Mouse (Mus musculus) testis, adult 2 months (tissue): Measurements from ENCODE around the gene Rlbp1.

ENCODE experiments used
- CTCF ChIP-seq: fragments of 200-500 bp; IDR thresholded peaks from 2 replicates; pipeline ENCODE4 v1.5.1; 2012; ENCODE audit warnings: low read depth, mild to moderate bottlenecking, inconsistent platforms, low read length, moderate library complexity; ENCODE audit not compliant: control insufficient read depth, insufficient read depth, insufficient replicate concordance
- POLR2A ChIP-seq: fragments of 200-500 bp; IDR thresholded peaks from 2 replicates; pipeline ENCODE4 v1.6.1; 2012; ENCODE audit warnings: low read depth, mild to moderate bottlenecking, inconsistent platforms, low read length, moderate library complexity; ENCODE audit not compliant: control insufficient read depth

DNA sequence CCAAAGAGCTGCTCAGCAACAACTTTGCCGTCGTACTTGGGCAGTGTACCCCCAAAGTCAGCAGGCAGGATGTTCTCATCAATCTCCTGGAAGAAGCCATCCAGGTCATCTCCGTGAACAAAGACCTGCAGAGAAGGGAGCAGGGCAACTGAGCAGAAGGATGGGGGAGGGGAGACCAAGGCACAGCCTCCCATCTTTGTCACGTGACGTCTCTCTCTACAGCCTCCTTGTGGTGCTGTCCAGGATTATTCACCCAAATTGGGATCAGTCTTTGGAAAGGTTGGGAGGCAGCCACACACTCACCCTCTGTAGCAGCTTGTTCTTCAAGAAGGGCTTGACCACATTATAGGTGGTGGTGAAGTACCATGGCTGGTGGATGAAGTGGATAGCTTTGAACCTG is 11.3 kb downstream of the Rlbp1 start:
- TF ChIP-seq POLR2A (no peak), CTCF (no peak)
